Mouse (Mus musculus): Measurements from ENCODE around the gene Acot9. TPM values are rescaled to one million over a fixed set of nuclear protein-coding genes. Genes with fewer than 3 reads are reported as not detected.

Acot9 gene
- polyA plus RNA-seq (2021; fragmentation: Nextera tagmentation): 22.8 and 28.8 TPM in 2 replicates
- long read RNA-seq, experiment 1, transcript Acot9-201 (15 exons, 1,752 nt): major isoform, 165 of 178 reads
- long read RNA-seq, experiment 1, partial matches to known transcripts: 7 of 178 reads
- long read RNA-seq, experiment 1, other reads (novel, unspliced or antisense): 6 of 178 reads
- long read RNA-seq, experiment 2, transcript Acot9-201 (15 exons, 1,752 nt): major isoform, 38 of 45 reads
- long read RNA-seq, experiment 2, partial matches to known transcripts: 5 of 45 reads
- long read RNA-seq, experiment 2, other reads (novel, unspliced or antisense): 2 of 45 reads

DNA sequence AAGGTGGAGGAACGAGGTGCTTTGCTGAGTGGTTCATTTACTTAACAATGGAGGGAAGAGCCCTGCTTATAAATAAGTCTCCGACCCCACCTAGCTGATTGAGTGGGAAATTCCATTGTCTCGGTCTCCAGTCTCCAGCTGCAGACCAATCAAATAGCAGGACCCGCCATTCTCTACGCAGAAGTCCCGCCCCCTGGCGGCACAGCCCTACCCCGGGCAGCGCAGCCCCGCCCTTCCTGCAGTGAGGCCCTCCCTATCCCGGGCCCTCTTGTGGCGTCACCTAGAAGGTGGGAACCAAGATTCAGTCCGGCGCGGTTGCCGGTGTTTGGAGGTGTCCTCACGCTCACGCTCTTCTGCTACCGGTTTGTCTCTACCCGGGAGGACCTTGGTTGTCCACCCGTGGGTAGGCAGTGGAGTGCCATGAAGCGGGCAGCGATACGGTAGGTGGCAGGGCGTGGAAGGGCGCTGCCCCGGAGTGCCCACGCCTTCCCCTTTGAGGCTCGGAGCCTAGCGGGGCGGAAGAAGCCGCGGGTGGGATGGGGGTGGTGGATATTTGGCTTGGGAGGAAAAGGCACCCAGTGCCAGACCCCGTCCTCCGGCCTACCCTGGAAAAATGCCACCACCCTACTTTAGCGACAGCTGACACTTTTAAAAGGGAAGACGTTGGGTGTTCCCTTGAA is at the start of gene Acot9:
Gene Acot9, plus strand, starts transcription at position 209 of the 680 bp plus-strand sequence.

GRCm38 (mm10) chrX:155216271-155216670 is 46.0 kb upstream of the Acot9 start, which contains the start of gene Sat1:
TSS of gene Sat1 (minus strand) at chrX:155216449.

GRCm38 (mm10) chrX:155340654-155341053 is 78.4 kb downstream of the Acot9 start, which contains the start of gene Prdx4:
TSS of gene Prdx4 (minus strand) at chrX:155340754.

Other genes starting within 250 kb of the Acot9 start
- not detected in 2 replicates for gene Magea5, start 199.3 kb upstream of the Acot9 start, polyA plus RNA-seq (2021; fragmentation: Nextera tagmentation)
- gene Magea1, start 172.7 kb upstream of the Acot9 start, polyA plus RNA-seq (2021; fragmentation: Nextera tagmentation): not detected in 2 replicates
- not detected in 2 replicates for gene Magea2, start 168.8 kb upstream of the Acot9 start, polyA plus RNA-seq (2021; fragmentation: Nextera tagmentation)
- gene Cldn34b2, start 134.0 kb upstream of the Acot9 start, polyA plus RNA-seq (2021; fragmentation: Nextera tagmentation): not detected in 2 replicates
- gene Sat1, start 46.0 kb upstream of the Acot9 start, polyA plus RNA-seq (2021; fragmentation: Nextera tagmentation): 105 and 132 TPM in 2 replicates
- 66.4 and 73.3 TPM in 2 replicates for gene Prdx4, start 78.3 kb downstream of the Acot9 start, polyA plus RNA-seq (2021; fragmentation: Nextera tagmentation)

Measured in left cerebral cortex, adult 6 months (tissue).